Mouse (Mus musculus) kidney, embryonic 15.5 days (tissue): ENCODE measurements around the gene Gm28230. TPM values are rescaled to one million over a fixed set of nuclear protein-coding genes. Genes with fewer than 3 reads are reported as not detected.

Experiments used
- ATAC-seq: fragments of 200-750 bp; cut with Nextera tagmentation; replicated peaks from 2 replicates; pipeline ENCODE4 v1.8.0; 2017; ENCODE audit warnings: moderate TSS enrichment; ENCODE audit not compliant: low FRiP score
- H3K27ac ChIP-seq: fragments of 300-500 bp; sonication (generic); 2 replicates; pipeline ENCODE4 v1.5.1; 2015; ENCODE audit warnings: mild to moderate bottlenecking, inconsistent platforms
- H3K27me3 ChIP-seq: fragments of 300-500 bp; sonication (generic); 2 replicates; pipeline ENCODE4 v1.6.1; 2015; ENCODE audit warnings: inconsistent platforms
- H3K36me3 ChIP-seq: fragments of 300-500 bp; sonication (generic); 2 replicates; pipeline ENCODE4 v1.6.1; 2015; ENCODE audit warnings: inconsistent platforms
- H3K4me1 ChIP-seq: fragments of 300-500 bp; sonication (generic); 2 replicates; pipeline ENCODE4 v1.6.1; 2015; ENCODE audit warnings: inconsistent platforms
- H3K4me2 ChIP-seq: fragments of 300-500 bp; sonication (generic); 2 replicates; pipeline ENCODE4 v1.6.1; 2015; ENCODE audit warnings: moderate library complexity, mild to moderate bottlenecking, inconsistent platforms
- H3K4me3 ChIP-seq: fragments of 300-500 bp; sonication (generic); replicated peaks from 2 replicates; pipeline ENCODE4 v1.5.1; 2015; ENCODE audit warnings: mild to moderate bottlenecking, inconsistent platforms
- H3K9ac ChIP-seq: fragments of 300-500 bp; sonication (generic); 2 replicates; pipeline ENCODE4 v1.6.1; 2015; ENCODE audit warnings: mild to moderate bottlenecking, inconsistent platforms
- H3K9me3 ChIP-seq: fragments of 300-500 bp; sonication (generic); replicated peaks from 2 replicates; pipeline ENCODE4 v1.6.1; 2016; ENCODE audit warnings: inconsistent platforms
- WGBS: fragments of 180-500 bp; shearing (Covaris S2); methylation state at CpG from one replicate; pipeline ENCODE4 v1.1.7; 2015; ENCODE audit warnings: mixed read lengths; 5-methylcytosine and 5-hydroxymethylcytosine counted together
- polyA plus RNA-seq: library from polyadenylated mRNA; unstranded; fragments of >200 nt; fragmentation: Nextera tagmentation; extraction: Ambion mirVana; gene quantifications from 2 replicates; pipeline ENCODE4 v1.2.1, GENCODE M21; 2015

Gene Gm28230
- polyA plus RNA-seq, 1 experiment from 2014 or later: 2.3 TPM

DNA sequence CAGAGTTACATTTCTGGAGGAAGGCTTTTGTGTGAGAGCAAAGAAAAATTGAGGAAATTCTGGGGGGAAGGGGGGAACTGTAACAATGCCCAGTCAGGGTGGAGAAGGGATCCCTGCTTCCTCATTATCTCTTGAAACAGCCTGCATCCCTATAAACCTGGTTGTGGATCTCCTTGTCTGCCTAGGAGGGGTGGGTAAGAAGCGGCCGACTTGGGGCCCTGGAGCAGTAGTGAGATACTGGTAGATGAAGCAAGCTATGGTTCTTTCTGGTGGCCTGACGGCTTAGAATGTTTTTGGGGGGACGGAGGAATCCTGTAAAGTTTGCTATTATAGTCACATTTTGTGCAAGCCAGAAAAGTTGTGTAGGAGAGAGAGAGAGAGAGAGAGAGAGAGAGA lies 33.1 kb upstream of the Gm28230 start:
- H3K27ac ChIP-seq: peak overlapping the region; percentile 95
- no peaks in the 10 kb centered on the region for H3K36me3 ChIP-seq
- WGBS: 16% methylated on average over 4 of the region's 4 CpGs
- peak overlapping the region; percentile 74 for H3K9ac ChIP-seq
- H3K9me3 ChIP-seq: no peaks in the 10 kb centered on the region
- peaks cover 56% of the 10 kb centered on the region for H3K4me1 ChIP-seq
- peak overlapping the region; percentile 70 for H3K4me3 ChIP-seq
- peaks cover 14% of the 10 kb centered on the region; the same call in 1 of the 2 replicates for H3K27me3 ChIP-seq
- H3K4me2 ChIP-seq: peak overlapping the region; percentile 80
- ATAC-seq: no peak

- 8% methylated on average over 16 of the region's 16 CpGs for WGBS
- ATAC-seq: no peak
- Histone ChIP-seq H3K9me3 (no peaks in the 10 kb centered on the region), H3K36me3 (no peaks in the 10 kb centered on the region), H3K9ac (peak overlapping the region; percentile 74), H3K4me1 (peaks cover 58% of the 10 kb centered on the region), H3K4me3 (peak overlapping the region; percentile 70), H3K4me2 (peak overlapping the region; percentile 80), H3K27ac (peak overlapping the region; percentile 95), H3K27me3 (peaks cover 14% of the 10 kb centered on the region; the same call in 1 of the 2 replicates)
Observed at GRCm38 (mm10) chr2:74694066-74694465, 32.5 kb upstream of the Gm28230 start.

- peak overlapping the region; percentile 70 for H3K4me3 ChIP-seq
- H3K27ac ChIP-seq: peak overlapping the region; percentile 96
- peak overlapping the region; percentile 31; the same call in 1 of the 2 replicates for H3K9ac ChIP-seq
- H3K4me2 ChIP-seq: peak overlapping the region; percentile 80
- no peak for ATAC-seq
- peaks cover 70% of the 10 kb centered on the region for H3K4me1 ChIP-seq
- 31% methylated on average over 1 of the region's 1 CpGs for WGBS
- H3K27me3 ChIP-seq: peaks cover 17% of the 10 kb centered on the region; the same call in 1 of the 2 replicates
- H3K9me3 ChIP-seq: no peaks in the 10 kb centered on the region
- no peaks in the 10 kb centered on the region for H3K36me3 ChIP-seq
Observed at GRCm38 (mm10) chr2:74695383-74695782, 31.1 kb upstream of the Gm28230 start.

DNA sequence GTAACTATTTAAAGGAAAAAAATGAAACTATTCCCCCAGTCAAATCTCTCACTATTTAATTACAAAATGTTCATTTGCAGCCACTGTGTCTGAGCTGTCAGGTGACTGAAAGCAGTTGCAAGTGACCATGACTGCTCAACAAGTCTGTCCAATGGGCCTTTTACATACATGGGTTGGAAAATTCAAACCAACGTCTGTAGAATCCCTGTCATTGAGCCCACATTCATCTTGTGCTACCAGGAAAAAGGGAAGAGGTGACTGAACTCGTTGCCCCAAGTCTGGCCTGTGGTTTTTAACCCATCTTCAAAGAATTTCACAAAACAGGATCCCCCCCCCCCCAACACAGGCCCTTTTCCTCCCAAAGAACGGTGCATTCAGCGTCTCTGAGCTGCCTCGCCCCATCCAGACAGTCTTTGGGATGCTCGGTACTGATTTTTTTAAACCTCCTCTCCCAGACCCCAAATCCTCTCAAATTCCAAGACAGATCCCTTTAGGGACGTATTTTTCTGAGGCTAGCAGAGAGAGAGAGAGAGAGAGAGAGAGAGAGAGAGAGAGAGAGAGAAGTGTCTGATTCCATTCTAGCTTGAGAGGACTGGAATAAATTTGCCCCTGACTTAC lies 30.6 kb upstream of the Gm28230 start:
- peak overlapping the region; percentile 96 for H3K27ac ChIP-seq
- H3K4me3 ChIP-seq: peak overlapping the region; percentile 70
- WGBS: 30% methylated on average over 7 of the region's 7 CpGs
- no peaks in the 10 kb centered on the region for H3K9me3 ChIP-seq
- H3K27me3 ChIP-seq: peaks cover 20% of the 10 kb centered on the region; the same call in 1 of the 2 replicates
- no peak for ATAC-seq
- H3K4me2 ChIP-seq: peak overlapping the region; percentile 80
- no peaks in the 10 kb centered on the region for H3K36me3 ChIP-seq
- peaks cover 74% of the 10 kb centered on the region for H3K4me1 ChIP-seq
- H3K9ac ChIP-seq: peak overlapping the region; percentile 48

GRCm38 (mm10) chr2:74696442-74697335 lies 29.8 kb upstream of the Gm28230 start:
- Histone ChIP-seq H3K27ac (peak overlapping the region; percentile 96), H3K4me3 (peak overlapping the region; percentile 70), H3K9ac (peak overlapping the region; percentile 48), H3K36me3 (no peaks in the 10 kb centered on the region), H3K9me3 (no peaks in the 10 kb centered on the region), H3K27me3 (peaks cover 20% of the 10 kb centered on the region; the same call in 1 of the 2 replicates), H3K4me1 (peaks cover 72% of the 10 kb centered on the region), H3K4me2 (peak overlapping the region; percentile 80)
- WGBS: 11% methylated on average over 34 of the region's 34 CpGs
- ATAC-seq: peak; percentile 49

DNA sequence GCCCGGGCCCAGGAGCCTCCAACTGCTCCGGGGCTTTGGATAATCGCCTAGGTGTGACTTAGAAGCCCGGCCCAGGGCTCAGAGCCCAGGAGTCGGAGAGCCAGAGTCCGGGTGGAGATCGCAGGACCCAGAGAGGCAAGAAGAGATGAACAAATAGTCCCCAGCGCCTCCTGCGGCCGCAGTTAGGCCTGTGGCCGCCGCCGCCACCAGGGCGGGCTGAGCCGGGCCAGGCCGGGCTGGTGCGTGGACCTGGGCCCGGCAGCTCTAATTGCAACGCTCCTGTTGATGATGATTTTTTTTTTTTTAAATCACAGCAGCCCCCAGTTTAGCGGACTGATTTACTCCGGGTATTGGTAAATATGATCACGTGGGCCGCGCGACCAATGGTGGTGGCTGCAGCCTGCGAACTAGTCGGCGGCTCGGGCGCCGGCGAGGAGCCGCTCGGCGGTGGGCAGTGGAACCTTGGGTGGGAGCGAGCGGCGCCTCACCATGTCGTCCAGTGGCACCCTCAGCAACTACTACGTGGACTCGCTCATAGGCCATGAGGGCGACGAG lies 28.9 kb upstream of the Gm28230 start, which contains the start of gene Hoxd9:
TSS of gene Hoxd9 (plus strand) at position 161 of the 555 bp plus-strand sequence.
- no peaks in the 10 kb centered on the region for H3K36me3 ChIP-seq
- ATAC-seq: peak; percentile 49
- H3K4me2 ChIP-seq: peak within 1 kb of the TSS; percentile 80
- H3K4me3 ChIP-seq: peak within 1 kb of the TSS; percentile 70
- peaks cover 20% of the 10 kb centered on the region; the same call in 1 of the 2 replicates for H3K27me3 ChIP-seq
- H3K9me3 ChIP-seq: no peaks in the 10 kb centered on the region
- peak within 1 kb of the TSS; percentile 96 for H3K27ac ChIP-seq
- peaks cover 67% of the 10 kb centered on the region for H3K4me1 ChIP-seq
- peak within 1 kb of the TSS; percentile 94 for H3K9ac ChIP-seq
- under 1% methylated on average over 43 of the region's 43 CpGs for WGBS

DNA sequence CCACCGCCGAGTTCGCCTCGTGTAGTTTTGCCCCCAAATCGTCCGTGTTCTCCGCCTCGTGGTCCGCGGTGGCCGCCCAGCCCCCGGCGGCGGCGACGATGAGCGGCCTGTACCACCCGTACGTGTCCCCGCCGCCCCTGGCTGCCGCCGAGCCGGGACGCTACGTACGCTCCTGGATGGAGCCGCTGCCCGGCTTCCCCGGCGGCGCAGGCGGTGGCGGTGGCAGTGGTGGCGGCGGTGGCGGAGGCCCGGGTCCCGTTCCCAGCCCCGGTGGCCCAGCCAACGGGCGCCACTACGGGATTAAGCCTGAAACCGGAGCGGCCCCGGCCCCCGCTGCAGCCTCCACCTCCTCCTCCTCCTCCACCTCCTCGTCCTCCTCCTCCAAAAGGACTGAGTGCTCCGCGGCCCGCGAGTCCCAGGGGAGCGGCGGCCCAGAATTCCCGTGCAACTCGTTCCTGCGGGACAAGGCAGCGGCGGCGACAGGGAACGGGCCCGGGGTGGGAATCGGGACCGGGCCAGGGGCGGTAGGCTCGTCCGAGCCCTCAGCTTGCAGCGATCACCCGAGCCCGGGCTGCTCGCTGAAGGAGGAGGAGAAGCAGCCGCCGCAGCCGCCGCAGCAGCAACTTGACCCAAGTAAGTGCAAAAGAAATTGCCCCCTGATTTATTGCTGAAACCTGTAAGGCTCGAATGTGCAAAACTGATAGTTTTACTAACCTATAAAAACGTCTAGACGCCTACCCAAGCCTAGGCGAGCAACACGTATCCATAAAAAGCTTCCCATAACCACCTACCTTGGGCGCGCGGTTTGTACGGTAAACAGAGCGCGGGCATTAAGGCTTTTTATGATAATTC lies 28.1 kb upstream of the Gm28230 start:
- Histone ChIP-seq H3K9ac (peak overlapping the region; percentile 94), H3K4me3 (peak overlapping the region; percentile 70), H3K4me1 (peaks cover 65% of the 10 kb centered on the region), H3K36me3 (no peaks in the 10 kb centered on the region), H3K27me3 (0 out of 2 replicates have a peak, but pooled peaks cover 14% of the 10 kb centered on the region), H3K9me3 (no peaks in the 10 kb centered on the region), H3K27ac (peak overlapping the region; percentile 96), H3K4me2 (peak overlapping the region; percentile 80)
- ATAC-seq: peak; percentile 20
- WGBS: under 1% methylated on average over 78 of the region's 86 CpGs

DNA sequence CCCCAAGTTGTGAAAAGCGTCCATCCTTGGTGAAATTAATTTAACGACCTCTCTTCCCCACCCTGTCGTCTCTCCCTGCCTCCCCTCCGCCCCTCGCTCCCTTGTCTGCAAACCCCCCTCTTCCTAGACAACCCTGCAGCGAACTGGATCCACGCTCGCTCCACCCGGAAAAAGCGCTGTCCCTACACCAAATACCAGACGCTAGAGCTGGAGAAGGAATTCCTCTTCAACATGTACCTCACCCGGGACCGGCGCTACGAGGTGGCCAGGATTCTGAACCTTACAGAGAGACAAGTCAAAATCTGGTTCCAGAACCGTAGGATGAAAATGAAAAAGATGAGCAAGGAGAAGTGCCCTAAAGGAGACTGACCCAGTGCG lies 27.5 kb upstream of the Gm28230 start:
- H3K27me3 ChIP-seq: 0 out of 2 replicates have a peak, but pooled peaks cover 13% of the 10 kb centered on the region
- H3K4me2 ChIP-seq: peak overlapping the region; percentile 80
- H3K27ac ChIP-seq: peak overlapping the region; percentile 96
- H3K4me1 ChIP-seq: peaks cover 69% of the 10 kb centered on the region
- H3K9ac ChIP-seq: peak overlapping the region; percentile 94
- H3K9me3 ChIP-seq: no peaks in the 10 kb centered on the region
- WGBS: 2% methylated on average over 17 of the region's 17 CpGs
- peak; percentile 27; the same call in 1 of the 2 replicates for ATAC-seq
- H3K4me3 ChIP-seq: peak overlapping the region; percentile 70
- no peaks in the 10 kb centered on the region for H3K36me3 ChIP-seq

DNA sequence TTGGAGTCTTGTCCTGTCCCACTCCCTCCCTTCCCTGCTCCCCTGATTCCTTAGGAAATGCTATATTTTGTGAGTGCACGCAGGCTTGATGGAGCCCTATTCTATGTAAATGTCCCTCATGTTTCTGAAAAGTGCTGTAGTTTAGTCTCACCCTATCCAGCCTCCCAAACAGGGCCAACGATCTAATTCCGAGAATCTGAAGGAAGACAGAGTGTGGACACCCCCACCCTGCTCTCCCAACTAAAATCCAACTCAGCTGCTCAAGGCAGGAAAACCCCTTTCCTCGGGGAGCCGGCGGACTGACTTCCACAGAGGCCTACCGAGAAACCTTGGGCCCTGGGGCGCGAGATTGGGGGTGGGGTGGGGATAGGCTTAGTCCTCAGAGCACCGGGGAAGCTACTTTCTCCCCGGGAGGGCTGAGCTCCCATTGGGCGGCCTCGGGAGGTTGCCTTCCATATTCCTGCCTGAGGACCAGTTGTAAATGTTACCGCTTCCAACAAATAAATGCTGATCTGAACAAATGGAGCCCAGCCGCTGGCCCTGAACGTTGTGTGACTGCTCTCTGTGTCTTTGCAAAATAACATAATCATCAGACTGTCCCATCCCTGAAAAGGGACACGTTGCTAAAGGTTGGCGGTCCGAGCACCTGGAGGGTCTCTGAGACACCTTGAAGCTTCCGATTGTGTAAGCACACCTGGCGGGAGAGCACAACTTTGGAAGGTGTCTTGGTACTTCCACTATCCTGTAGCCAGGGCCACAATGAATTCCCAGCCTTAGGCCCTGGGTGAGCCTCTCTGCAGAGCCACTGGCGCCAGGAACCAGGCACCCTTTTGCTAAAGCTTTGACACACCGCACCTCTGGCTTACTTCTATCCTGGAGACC lies 26.6 kb upstream of the Gm28230 start:
- Histone ChIP-seq H3K9me3 (no peaks in the 10 kb centered on the region), H3K36me3 (no peaks in the 10 kb centered on the region), H3K27me3 (0 out of 2 replicates have a peak, but pooled peaks cover 13% of the 10 kb centered on the region), H3K4me2 (peak overlapping the region; percentile 80), H3K4me3 (peak overlapping the region; percentile 70), H3K9ac (peak overlapping the region; percentile 94), H3K27ac (peak overlapping the region; percentile 96), H3K4me1 (peaks cover 65% of the 10 kb centered on the region)
- WGBS: 14% methylated on average over 23 of the region's 23 CpGs
- no peak for ATAC-seq

- peak overlapping the region; percentile 80 for H3K4me2 ChIP-seq
Observed at GRCm38 (mm10) chr2:74700546-74701112, 25.9 kb upstream of the Gm28230 start.

More at GRCm38 (mm10) chr2:74700546-74701112, 25.9 kb upstream of the Gm28230 start:
- ATAC-seq: no peak; the same call in 1 of the 2 replicates
- H3K27ac ChIP-seq: peak overlapping the region; percentile 96
- H3K36me3 ChIP-seq: no peaks in the 10 kb centered on the region
- H3K9me3 ChIP-seq: no peaks in the 10 kb centered on the region
- H3K4me1 ChIP-seq: peaks cover 58% of the 10 kb centered on the region
- H3K27me3 ChIP-seq: 0 out of 2 replicates have a peak, but pooled peaks cover 7% of the 10 kb centered on the region
- 10% methylated on average over 22 of the region's 22 CpGs for WGBS
- peak overlapping the region; percentile 70 for H3K4me3 ChIP-seq
- H3K9ac ChIP-seq: peak overlapping the region; percentile 94
